Mouse (Mus musculus): ENCODE measurements around the gene Trappc10.

The Trappc10 gene

GRCm38 (mm10) chr10:78255646-78256059 is 11.2 kb upstream of the Trappc10 start:
- no peak for DNase-seq

DNA sequence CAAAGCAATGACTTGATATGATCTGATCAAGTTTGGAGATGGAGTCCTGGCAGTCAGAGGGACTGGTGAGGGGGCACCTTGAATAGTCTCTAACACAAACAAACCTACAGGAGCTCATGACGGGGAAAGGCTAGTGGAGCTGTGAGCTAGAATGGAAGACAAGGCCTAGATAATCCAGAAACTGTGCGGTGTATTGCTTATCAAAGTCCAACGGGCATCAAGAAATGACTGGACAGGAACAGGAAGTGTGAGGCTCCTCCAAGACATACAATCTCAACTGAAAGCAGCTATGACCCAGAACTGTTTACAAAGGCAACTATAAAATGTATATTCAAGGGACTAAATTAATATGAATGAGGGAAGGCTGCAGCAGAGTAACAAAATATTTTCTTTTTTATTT is 2.8 kb upstream of the Trappc10 start:
- DNase-seq: no peak

- DNase-seq: no peak
Observed at GRCm38 (mm10) chr10:78246725-78247124, 2.3 kb upstream of the Trappc10 start.

- no peak for DNase-seq
Observed at GRCm38 (mm10) chr10:78245225-78245547, 745 bp upstream of the Trappc10 start.

GRCm38 (mm10) chr10:78244058-78244437 is 393 bp downstream of the Trappc10 start:
- DNase-seq: peak; percentile 37 to 53

DNA sequence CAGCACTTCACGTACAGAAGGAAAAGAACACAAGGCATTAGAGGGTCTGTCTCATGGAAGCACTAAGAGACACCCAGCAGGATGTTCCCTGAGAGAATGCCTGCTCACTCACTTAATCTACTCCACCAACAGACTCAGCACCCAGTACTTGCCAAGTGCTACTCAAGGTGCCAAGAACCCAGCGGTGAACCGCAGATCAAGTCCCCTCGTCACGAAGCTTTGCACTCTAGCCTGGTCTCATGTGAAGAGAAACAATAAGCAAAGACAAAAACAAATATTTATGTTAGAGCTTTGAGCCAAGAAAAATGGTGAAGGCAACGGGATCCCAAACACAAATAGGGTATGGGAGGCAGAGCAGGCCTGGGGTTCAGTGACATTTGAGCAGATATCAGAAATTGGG is 5.5 kb downstream of the Trappc10 start:
- no peak for DNase-seq

- no peak for DNase-seq
Observed at GRCm38 (mm10) chr10:78238297-78238696, 6.1 kb downstream of the Trappc10 start.

DNA sequence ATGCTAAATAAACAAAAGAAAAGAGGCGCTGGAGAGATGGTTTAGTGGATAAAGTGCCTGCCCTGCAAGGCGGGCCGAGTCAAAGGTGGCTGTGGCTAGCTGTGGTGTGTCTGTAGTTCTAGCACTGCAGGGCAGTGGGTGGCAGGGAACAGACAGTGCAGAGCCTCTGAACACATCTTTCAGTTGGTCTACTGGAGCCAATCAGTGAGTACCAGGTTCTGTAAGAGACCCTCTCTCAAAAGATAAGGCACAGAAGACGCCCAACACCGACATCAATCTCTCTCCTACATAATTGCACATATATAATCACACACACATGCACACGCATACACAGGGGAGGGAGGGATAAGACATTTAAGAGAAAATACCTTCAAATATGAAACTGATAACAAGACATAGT is 6.6 kb downstream of the Trappc10 start:
- no peak for DNase-seq

DNA sequence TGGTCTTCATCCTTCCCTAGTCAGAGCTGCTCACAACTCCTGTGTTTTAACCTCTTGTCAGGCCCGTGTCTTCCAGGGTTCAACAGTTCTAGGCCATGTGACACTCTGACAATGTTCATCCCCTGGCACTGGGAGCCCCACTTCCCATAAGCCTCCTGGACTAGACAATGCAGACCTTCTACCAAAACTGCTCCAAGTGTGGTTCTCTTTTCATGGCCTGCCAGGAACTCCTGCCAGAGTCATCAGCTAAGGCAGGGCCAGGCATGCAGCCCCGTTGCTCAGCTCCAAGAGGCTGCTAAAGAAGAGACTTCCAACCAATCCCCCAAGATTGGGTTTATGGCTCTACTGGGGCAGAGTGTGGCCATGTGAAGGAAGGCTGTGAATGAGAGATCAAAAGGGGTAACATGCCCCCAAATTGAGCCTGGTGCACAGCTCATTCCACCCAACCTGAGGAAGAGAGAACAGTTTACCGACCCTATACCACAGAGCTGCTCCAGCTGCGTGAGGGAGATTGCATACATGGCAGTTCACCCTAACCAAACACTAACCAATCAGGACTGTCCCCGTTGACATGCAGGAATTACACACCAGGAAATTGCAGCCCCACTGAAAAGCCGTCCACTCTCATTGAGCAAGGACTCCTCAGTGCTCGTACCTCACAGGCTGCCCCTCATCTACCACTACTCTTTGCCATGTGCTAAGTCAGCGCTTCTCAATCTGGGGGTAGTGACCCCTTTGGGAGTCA is 7.4 kb downstream of the Trappc10 start:
- no peak for DNase-seq

DNA sequence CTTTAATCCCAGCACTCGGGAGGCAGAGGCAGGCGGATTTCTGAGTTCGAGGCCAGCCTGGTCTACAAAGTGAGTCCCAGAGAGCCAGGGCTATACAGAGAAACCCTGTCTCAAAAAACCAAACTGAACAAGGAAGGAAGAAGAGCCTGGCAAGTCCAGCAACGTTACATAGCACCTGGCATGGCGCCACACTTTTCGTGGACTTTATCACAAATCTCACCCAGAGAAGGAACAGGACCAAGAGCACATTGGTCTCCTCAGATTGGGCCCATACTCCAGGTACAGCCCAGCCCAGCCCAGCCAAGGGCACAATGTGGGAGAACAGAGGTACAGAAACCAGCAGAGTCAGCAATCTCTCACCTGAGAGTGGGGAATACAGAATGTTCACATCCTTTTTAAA is 10.7 kb downstream of the Trappc10 start:
- no peak for DNase-seq

GRCm38 (mm10) chr10:78233161-78233560 is 11.3 kb downstream of the Trappc10 start:
- DNase-seq: no peak

- peak in 1 of 2 experiments; percentile 19 for DNase-seq
Observed at GRCm38 (mm10) chr10:78232301-78232980, 12.0 kb downstream of the Trappc10 start.

- no peak for DNase-seq
Observed at GRCm38 (mm10) chr10:78228560-78228928, 15.9 kb downstream of the Trappc10 start.

- no peak for DNase-seq
Observed at GRCm38 (mm10) chr10:78227875-78228559, 16.4 kb downstream of the Trappc10 start.

DNA sequence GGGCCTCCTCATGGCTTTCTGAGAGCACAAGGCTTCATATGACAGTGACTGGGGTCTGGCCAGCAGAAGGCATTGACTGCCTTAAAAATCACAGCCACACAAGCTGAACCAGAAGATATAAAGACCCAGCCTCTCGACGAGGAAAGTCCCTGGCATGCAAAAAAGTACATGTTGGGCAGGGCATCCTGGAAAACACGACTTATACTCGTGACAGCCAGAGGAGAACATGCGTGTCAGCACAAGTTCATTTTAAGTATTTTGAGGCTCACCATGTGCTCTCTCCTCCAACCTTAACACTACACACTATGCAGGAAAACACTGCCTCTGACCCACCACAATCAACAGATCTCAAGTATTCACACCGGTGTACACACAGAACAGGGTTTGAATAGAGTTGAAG is 20.3 kb downstream of the Trappc10 start:
- DNase-seq: no peak

DNA sequence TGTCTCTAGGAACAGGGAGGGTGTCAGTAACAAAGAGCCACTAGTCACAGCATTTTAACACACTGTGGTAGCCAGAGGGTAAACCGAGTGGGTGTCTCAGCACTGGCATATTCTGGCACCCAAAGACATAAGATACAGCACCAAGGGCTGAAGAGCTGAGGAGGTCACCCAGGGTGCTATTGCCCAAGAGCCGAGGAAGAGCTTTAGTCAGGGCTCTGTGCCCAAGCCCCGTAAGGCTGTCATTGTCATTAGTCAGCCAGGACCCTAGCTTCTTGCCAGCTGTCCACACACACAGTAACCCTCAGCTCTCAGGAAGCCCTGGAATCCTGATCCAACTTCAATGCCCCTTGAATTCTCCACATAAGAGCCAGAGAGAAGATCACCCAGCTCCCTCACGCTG is 21.5 kb downstream of the Trappc10 start:
- no peak for DNase-seq

DNA sequence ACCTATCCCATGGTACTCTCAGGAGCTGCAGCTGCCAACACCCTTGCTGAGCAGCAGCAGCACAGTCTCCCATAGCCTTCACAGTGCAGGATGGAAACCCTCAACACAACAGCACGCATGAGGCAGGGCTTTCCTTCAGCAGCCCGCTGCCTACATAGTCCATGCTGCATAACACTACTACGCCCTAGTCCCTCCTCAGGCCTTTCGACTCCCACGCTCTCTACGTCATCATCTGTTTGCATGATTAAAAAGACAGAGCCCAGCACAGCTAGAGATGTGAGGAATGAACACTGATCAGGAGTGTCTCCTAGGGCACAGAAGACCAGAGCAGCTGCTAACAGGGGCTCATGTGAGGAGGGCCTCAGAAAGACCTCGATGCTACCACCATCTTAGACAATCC is 23.1 kb downstream of the Trappc10 start:
- no peak for DNase-seq

- no peak for DNase-seq
Observed at GRCm38 (mm10) chr10:78219528-78219927, 24.9 kb downstream of the Trappc10 start.

DNA sequence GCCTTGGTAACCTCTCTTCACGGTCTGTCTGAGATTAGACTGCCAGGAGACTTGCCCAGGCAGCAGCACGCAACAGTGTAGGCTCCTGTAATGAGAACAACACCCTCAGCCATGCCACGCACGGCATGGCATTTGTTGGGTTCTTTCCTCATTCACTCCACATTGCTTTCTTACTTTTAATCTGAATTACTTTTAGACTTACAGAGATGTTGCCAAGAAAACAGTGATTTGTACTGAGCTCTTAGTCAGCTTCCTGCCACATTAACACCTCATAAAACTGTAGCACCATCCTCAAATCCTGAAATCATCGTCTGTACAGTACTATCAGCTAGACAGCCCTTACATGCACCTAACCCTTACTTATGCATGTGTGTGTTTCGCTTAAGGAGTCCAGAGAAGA is 25.9 kb downstream of the Trappc10 start:
- no peak for DNase-seq

DNA sequence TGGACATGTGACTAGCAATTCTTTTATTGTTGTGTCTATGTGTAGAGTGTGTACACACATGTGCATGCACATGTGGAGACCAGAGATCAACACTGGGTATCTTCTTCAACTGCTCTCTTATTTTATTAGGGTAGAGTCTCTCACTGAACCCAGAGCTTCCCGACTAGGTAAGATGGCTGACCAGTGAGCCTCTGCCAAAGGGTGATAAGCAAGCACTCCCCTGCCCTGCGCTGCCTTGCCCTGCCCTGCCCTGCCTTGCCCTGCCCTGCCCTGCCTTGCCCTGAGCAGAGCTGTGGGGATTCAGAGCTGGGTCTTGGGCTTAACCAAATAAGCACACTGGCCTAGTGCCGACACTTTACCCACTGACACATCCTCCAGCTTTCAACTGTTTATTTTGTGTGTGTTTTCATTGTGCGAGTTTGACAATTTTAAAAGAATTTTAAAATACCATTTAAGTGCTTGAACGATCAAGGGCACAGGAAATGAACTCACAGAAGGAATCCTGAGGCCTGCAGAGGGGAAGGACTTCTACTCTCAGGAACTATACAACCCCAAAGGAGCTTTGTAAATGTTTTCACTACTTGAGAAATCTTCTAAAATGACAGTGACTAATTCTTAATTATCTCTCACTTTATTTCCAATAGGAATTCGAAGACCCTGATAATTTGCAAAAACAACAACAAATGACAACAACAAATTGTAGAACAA is 27.9 kb downstream of the Trappc10 start:
- DNase-seq: no peak

DNA sequence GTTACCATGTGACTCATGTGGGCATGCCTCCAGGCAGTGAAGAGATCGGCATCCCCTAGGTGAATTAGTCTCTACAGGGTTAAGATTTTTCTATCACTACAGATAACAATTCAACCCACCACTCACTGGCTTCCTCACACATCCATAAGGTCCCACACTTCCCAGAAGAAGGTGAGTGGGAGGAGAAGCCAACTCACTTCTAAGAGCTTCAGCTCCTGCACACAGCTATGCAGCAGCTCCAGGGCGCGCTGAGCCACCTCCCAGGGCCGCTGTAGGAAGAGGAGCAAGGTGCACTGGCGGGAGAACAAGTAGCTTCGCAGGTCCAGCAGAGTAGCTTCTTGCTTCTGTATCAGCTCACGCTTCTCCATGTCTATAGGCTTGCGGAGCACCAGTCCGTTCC is 30.1 kb downstream of the Trappc10 start:
- no peak for DNase-seq

DNA sequence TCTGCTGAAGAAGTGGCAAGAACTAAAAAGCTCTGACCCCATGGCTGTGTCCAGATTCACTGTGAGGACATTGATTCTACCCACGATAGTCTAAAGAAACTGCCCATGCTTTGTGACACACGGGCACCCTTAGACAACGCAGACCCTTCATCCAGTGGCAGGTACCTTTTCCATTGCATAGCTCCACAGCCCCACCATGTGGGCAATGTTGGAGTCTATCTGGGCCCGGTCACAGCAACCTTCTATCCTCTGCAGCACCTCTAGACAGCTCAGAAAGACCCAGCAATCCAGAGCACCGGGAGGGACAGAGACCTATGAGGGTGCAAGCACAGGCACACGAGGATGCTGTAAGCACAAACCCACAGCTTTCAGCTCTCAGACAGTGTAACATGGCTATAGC is 33.1 kb downstream of the Trappc10 start:
- peak; percentile 29 to 36 for DNase-seq

- DNase-seq: no peak
Observed at GRCm38 (mm10) chr10:78201182-78201581, 43.3 kb downstream of the Trappc10 start.

GRCm38 (mm10) chr10:78192933-78193332 is 51.5 kb downstream of the Trappc10 start:
- DNase-seq: no peak
